Mouse (Mus musculus) CH12.LX (cell line): ENCODE results near the gene Ly6f.

Source experiments
- CTCF ChIP-seq, 2 experiments: IDR thresholded peaks in 1 of 2; conservative IDR thresholded peaks in 1 of 2; 2 replicates each; pipeline ENCODE4 v1.5.1; 2011 to 2012; ENCODE audit warnings: low read depth in 2 of 2, low read length in 2 of 2, improper control_type of control experiment in 1 of 2, inconsistent platforms in 1 of 2, mild to moderate bottlenecking in 1 of 2, moderate library complexity in 1 of 2
- E2F4 ChIP-seq: IDR thresholded peaks from 2 replicates; pipeline ENCODE4 v1.6.1; 2011; ENCODE audit warnings: low read depth, low read length, improper control_type of control experiment; ENCODE audit not compliant: insufficient replicate concordance
- EP300 ChIP-seq: IDR thresholded peaks from 2 replicates; pipeline ENCODE4 v1.6.1; 2011; ENCODE audit warnings: low read length, improper control_type of control experiment
- GABPA ChIP-seq: IDR thresholded peaks from 2 replicates; pipeline ENCODE4 v1.6.1; 2012; ENCODE audit warnings: low read depth, low read length, improper control_type of control experiment, inconsistent platforms; ENCODE audit not compliant: insufficient replicate concordance
- HCFC1 ChIP-seq: IDR thresholded peaks from 2 replicates; pipeline ENCODE4 v1.6.1; 2012; ENCODE audit warnings: low read depth, mild to moderate bottlenecking, inconsistent platforms, low read length, improper control_type of control experiment
- JUND ChIP-seq: conservative IDR thresholded peaks from 2 replicates; pipeline ENCODE4 v1.6.1; 2011; ENCODE audit warnings: low read depth, low read length, improper control_type of control experiment
- MAZ ChIP-seq: IDR thresholded peaks from 2 replicates; pipeline ENCODE4 v1.6.1; 2012; ENCODE audit warnings: low read depth, mild to moderate bottlenecking, inconsistent platforms, low read length, improper control_type of control experiment, moderate library complexity
- MXI1 ChIP-seq: IDR thresholded peaks from 2 replicates; pipeline ENCODE4 v1.6.1; 2011; ENCODE audit warnings: mild to moderate bottlenecking, low read depth, low read length, improper control_type of control experiment
- POLR2A ChIP-seq: IDR thresholded peaks from 2 replicates; pipeline ENCODE4 v1.6.1; 2011; ENCODE audit warnings: low read depth, mild to moderate bottlenecking, improper control_type of control experiment, low read length
- RAD21 ChIP-seq: IDR thresholded peaks from 2 replicates; pipeline ENCODE4 v1.6.1; 2011; ENCODE audit warnings: low read depth, mild to moderate bottlenecking, low read length, improper control_type of control experiment, moderate library complexity
- TCF12 ChIP-seq: IDR thresholded peaks from 2 replicates; pipeline ENCODE4 v1.6.1; 2014; ENCODE audit warnings: low read depth, mild to moderate bottlenecking, inconsistent platforms, low read length, improper control_type of control experiment
- UBTF ChIP-seq: IDR thresholded peaks from 2 replicates; pipeline ENCODE4 v1.6.1; 2012; ENCODE audit warnings: low read depth, mild to moderate bottlenecking, inconsistent platforms, low read length, improper control_type of control experiment, moderate library complexity
- USF1 ChIP-seq: IDR thresholded peaks from 2 replicates; pipeline ENCODE4 v1.6.1; 2014; ENCODE audit warnings: low read depth, mild to moderate bottlenecking, inconsistent platforms, low read length, improper control_type of control experiment
- ZNF384 ChIP-seq: IDR thresholded peaks from 2 replicates; pipeline ENCODE4 v1.6.1; 2012; ENCODE audit warnings: low read depth, low read length, improper control_type of control experiment, inconsistent platforms

- TF ChIP-seq GABPA (no peak), CTCF (conservative IDR thresholded peaks at IDR 0.05 in 1 of 2, IDR thresholded peaks at IDR 0.05 in 1 of 2; ENCODE audit: low read depth in 2 of 2, low read length in 2 of 2) (no peak), MAZ (no peak), HCFC1 (no peak), TCF12 (no peak), POLR2A (no peak), MXI1 (no peak), EP300 (no peak), ZNF384 (no peak), JUND (no peak), RAD21 (no peak), UBTF (no peak), E2F4 (no peak), USF1 (no peak)
Measured at GRCm38 (mm10) chr15:75293873-75294385, 25.7 kb downstream of the Ly6f start.
